Mouse (Mus musculus): ENCODE results near the gene Pdha1. TPM values are rescaled to one million over a fixed set of nuclear protein-coding genes. Genes with fewer than 3 reads are reported as not detected.

Pdha1 gene
- polyA plus RNA-seq, 1 experiment from 2014 or later: 120 TPM

DNA sequence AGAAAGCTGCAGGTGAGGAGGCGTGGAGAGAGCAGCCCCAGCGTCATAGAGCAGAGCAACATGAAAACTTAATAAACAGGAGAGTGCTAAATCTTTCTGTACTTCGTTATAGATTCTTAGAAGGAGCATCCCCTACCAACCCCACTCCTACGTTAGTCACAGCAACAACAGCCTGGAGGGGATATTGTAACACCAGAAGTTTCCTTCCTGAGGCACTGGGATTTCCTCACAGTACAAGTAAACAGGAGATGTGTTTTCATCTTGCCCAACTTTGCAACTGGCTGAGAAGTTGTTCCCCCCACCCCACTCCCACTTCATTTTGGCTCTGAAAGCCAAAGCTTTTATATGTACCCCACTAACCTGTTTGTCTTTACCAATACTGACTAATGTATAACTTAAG lies 30.4 kb downstream of the Pdha1 start:
- Histone ChIP-seq H3K36me3 (ENCODE audit: control insufficient read depth, insufficient read depth, low read length) (no peaks in the 10 kb centered on the region), H3K4me2 (ENCODE audit: low read length) (no peak overlapping the region), H3K4me3 (ENCODE audit: low read depth, low read length) (no peak overlapping the region), H3K9me3 (ENCODE audit: control insufficient read depth, low read length) (no peaks in the 10 kb centered on the region), H3K27me3 (replicated peaks; ENCODE audit: control insufficient read depth, insufficient read depth, low read length) (no peaks in the 10 kb centered on the region), H3K9ac (ENCODE audit: low read length) (no peak overlapping the region), H3K4me1 (replicated peaks; ENCODE audit: control insufficient read depth, insufficient read depth, low read length) (no peaks in the 10 kb centered on the region), H3K27ac (ENCODE audit: low read depth) (no peak overlapping the region)
- DNase-seq (ENCODE audit: low spot score) (no peak), ATAC-seq (replicated peaks; ENCODE audit: low FRiP score, low TSS enrichment, low read depth) (no peak)
- 63% methylated on average over 4 of the region's 4 CpGs for WGBS

GRCm38 (mm10) chrX:160091973-160092372 lies 46.2 kb downstream of the Pdha1 start:
- H3K27ac ChIP-seq (ENCODE audit: low read depth): no peak overlapping the region
- 71% methylated on average over 1 of the region's 1 CpGs for WGBS
- no peak overlapping the region for H3K4me3 ChIP-seq (ENCODE audit: low read depth, low read length)
- no peaks in the 10 kb centered on the region for H3K27me3 ChIP-seq (replicated peaks; ENCODE audit: control insufficient read depth, insufficient read depth, low read length)
- no peaks in the 10 kb centered on the region for H3K9me3 ChIP-seq (ENCODE audit: control insufficient read depth, low read length)
- DNase-seq (ENCODE audit: low spot score): no peak
- no peaks in the 10 kb centered on the region for H3K36me3 ChIP-seq (ENCODE audit: control insufficient read depth, insufficient read depth, low read length)
- no peak for ATAC-seq (replicated peaks; ENCODE audit: low FRiP score, low TSS enrichment, low read depth)
- H3K9ac ChIP-seq (ENCODE audit: low read length): no peak overlapping the region
- H3K4me2 ChIP-seq (ENCODE audit: low read length): no peak overlapping the region
- H3K4me1 ChIP-seq (replicated peaks; ENCODE audit: control insufficient read depth, insufficient read depth, low read length): no peaks in the 10 kb centered on the region

Other genes with a start within 250 kb of the Pdha1 start
- 0.74 and 0.89 TPM in 2 replicates for gene Map3k15, start 150.0 kb downstream of the Pdha1 start, polyA plus RNA-seq (2014; fragmentation: Nextera tagmentation; extraction: Ambion mirVana)